Mouse (Mus musculus): Measurements from ENCODE around the gene Tex22.

Gene Tex22

GRCm38 (mm10) chr12:113134502-113134901 is 60.2 kb downstream of the Tex22 start:
- DNase-seq (ENCODE audit: extremely low read depth, insufficient read length, low spot score) = no peak

DNA sequence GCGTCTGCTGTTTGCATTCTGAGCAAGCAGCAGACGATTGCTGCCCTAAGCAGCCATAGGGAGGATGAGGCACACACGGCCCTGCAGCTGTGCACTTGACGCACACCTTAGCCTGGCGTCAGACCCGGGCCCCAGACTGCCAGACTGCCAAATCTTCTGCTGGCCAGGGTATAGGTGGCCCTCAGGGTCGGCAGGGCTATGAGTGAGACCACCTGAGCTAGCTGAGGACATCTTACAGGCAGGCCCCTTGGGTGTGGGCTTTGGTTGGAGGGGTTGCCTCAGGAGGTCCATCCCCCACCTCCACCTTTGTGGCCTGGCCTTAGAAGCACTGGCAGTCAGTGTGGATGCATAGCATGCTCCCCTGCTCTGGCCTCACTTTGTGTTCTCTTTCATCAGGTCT is 61.1 kb downstream of the Tex22 start:
- DNase-seq (ENCODE audit: extremely low read depth, insufficient read length, low spot score) = no peak

- no peak for DNase-seq (ENCODE audit: extremely low read depth, insufficient read length, low spot score)
These were observed 62.3 kb downstream of the Tex22 start for GRCm38 (mm10) chr12:113136492-113137020.

GRCm38 (mm10) chr12:113137260-113138213 is 63.2 kb downstream of the Tex22 start:
- DNase-seq (ENCODE audit: extremely low read depth, insufficient read length, low spot score) = no peak

- no peak for DNase-seq (ENCODE audit: extremely low read depth, insufficient read length, low spot score)
These were observed 64.0 kb downstream of the Tex22 start for GRCm38 (mm10) chr12:113138291-113138690.
